Mouse (Mus musculus): ENCODE measurements around the gene Fcgr1. TPM values are rescaled to one million over a fixed set of nuclear protein-coding genes. Genes with fewer than 3 reads are reported as not detected.
"Not testable (repeated sequence)": the region's sequence is repeated elsewhere in the genome, so short reads cannot be mapped to it uniquely, and the experiment has no call there.

Fcgr1 gene
- polyA plus RNA-seq, 1 experiment from 2014 or later = 3.8 TPM

DNA sequence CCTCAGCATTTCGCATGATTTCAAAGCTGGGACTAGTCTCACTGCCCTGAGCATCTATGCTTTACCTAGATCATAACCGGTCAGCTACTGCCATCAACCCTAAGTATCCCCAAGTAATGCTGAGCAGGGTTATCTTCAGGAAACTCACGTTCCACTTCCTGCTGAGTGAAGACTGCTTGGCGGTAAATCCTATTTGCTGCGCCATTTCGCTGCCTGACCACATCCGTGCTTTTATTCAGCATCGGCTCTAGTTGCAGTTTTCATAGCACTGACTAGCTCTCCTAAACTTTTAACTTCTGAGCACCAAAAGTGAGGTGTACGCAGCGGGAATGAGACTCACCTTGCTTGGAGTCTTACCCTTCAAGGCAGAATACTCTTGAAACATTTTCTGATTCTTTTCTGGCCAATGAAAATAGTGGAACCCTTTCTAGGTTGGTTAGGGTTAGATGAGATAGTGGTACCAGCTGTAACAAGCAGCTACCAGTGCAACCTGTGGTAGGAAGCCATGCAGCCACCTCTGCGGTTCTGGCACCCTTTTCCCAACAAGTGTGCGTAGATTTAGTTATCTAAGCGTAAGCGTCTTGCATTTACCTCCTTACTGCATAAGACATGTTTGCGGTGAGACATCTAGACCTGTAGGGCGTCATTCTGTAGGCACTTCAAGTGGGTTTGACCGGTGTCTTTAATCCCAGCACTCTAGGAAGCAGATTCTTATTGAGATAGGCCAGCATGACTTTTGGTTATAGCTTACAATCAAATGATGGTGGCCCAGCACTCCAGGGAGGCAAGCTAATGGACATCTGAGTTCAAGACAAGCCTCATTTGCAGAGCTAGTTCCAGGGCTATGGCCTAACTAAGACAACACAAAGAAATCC lies 19.9 kb downstream of the Fcgr1 start:
- ATAC-seq (ENCODE audit: low FRiP score, low TSS enrichment) = no peak
- TF ChIP-seq CTCF (IDR thresholded peaks at IDR 0.05; ENCODE audit: low read depth) (no peak), EP300 (optimal IDR thresholded peaks at IDR 0.05) (no peak)
- DNase-seq (ENCODE audit: low spot score) = no peak
- Histone ChIP-seq H3K4me3 (ENCODE audit: low read depth, low read length) (no peak overlapping the region), H3K27me3 (ENCODE audit: control insufficient read depth, insufficient read depth, low read length) (no peaks in the 10 kb centered on the region), H3K9me3 (ENCODE audit: control insufficient read depth, low read length) (no peaks in the 10 kb centered on the region), H3K4me1 (replicated peaks; ENCODE audit: control insufficient read depth, insufficient read depth) (no peaks in the 10 kb centered on the region), H3K27ac (replicated peaks) (no peak overlapping the region), H3K36me3 (ENCODE audit: control insufficient read depth, insufficient read depth, low read length) (no peaks in the 10 kb centered on the region), H3K9ac (ENCODE audit: low read length) (no peak overlapping the region), H3K4me2 (replicated peaks; ENCODE audit: low read depth) (no peak overlapping the region)
- WGBS = 86% methylated on average over 17 of the region's 17 CpGs

DNA sequence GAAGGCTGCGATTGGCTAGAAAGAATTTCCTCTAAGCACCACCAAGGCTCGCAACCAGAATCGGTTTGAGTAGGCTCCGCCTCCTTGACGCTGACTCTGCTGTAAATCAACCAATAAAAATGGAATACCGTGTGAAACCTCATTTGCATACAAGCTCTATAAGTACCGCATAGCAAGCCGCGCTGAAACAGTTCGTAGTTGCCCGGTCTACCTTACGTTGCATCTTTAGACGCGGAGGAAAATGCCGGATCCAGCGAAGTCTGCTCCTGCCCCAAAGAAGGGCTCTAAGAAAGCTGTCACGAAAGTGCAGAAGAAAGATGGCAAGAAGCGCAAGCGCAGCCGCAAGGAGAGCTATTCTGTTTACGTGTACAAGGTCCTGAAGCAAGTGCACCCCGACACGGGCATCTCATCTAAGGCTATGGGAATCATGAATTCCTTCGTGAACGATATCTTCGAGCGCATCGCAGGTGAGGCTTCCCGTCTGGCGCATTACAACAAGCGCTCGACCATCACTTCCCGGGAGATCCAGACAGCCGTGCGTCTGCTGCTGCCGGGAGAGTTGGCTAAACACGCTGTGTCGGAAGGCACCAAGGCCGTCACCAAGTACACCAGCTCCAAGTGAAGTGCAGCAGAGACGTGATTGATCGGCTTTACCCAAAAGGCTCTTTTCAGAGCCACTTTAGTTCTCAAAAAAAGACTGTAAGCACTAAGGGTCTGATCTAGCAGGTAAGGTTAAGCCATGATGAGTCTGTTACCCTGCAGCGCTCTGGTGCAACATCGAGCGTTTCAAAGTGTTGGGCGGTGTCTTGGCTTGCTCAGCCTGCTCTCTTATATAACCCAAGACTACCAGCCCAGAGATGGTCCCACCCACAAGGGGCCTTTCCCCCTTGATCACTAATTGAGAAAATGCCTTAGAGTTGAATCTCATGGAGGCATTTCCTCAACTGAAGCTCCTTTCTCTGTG lies 24.0 kb downstream of the Fcgr1 start, which contains the start of gene Hist2h2bb:
Gene Hist2h2bb (plus strand): TSS at position 242 of the 964 bp plus-strand sequence.
- TF ChIP-seq CTCF (IDR thresholded peaks at IDR 0.05; ENCODE audit: low read depth) (no peak), EP300 (optimal IDR thresholded peaks at IDR 0.05) (peak; percentile 25)
- Histone ChIP-seq H3K4me2 (replicated peaks; ENCODE audit: low read depth) (peak within 1 kb of the TSS; percentile 75), H3K9ac (ENCODE audit: low read length) (peak within 1 kb of the TSS; percentile 69), H3K9me3 (ENCODE audit: control insufficient read depth, low read length) (no peaks in the 10 kb centered on the region), H3K27me3 (ENCODE audit: control insufficient read depth, insufficient read depth, low read length) (no peaks in the 10 kb centered on the region), H3K36me3 (ENCODE audit: control insufficient read depth, insufficient read depth, low read length) (no peaks in the 10 kb centered on the region), H3K4me1 (replicated peaks; ENCODE audit: control insufficient read depth, insufficient read depth) (no peaks in the 10 kb centered on the region), H3K27ac (replicated peaks) (peak within 1 kb of the TSS; percentile 93), H3K4me3 (ENCODE audit: low read depth, low read length) (peak within 1 kb of the TSS; percentile 43)
- ATAC-seq (ENCODE audit: low FRiP score, low TSS enrichment) (peak; percentile 96), DNase-seq (ENCODE audit: low spot score) (peak; percentile 90)
- WGBS = under 1% methylated on average over 45 of the region's 45 CpGs

- H3K9me3 ChIP-seq (ENCODE audit: control insufficient read depth, low read length); DNase-seq (ENCODE audit: low spot score); H3K27me3 ChIP-seq (ENCODE audit: control insufficient read depth, insufficient read depth, low read length); H3K36me3 ChIP-seq (ENCODE audit: control insufficient read depth, insufficient read depth, low read length); H3K4me1 ChIP-seq (replicated peaks; ENCODE audit: control insufficient read depth, insufficient read depth): not testable (repeated sequence)
- Histone ChIP-seq H3K4me2 (replicated peaks; ENCODE audit: low read depth) (peak overlapping the region; percentile 75), H3K27ac (replicated peaks) (peak overlapping the region; percentile 93), H3K9ac (ENCODE audit: low read length) (peak overlapping the region; percentile 64), H3K4me3 (ENCODE audit: low read depth, low read length) (peak overlapping the region; percentile 43)
- peak; percentile 25 for ATAC-seq (ENCODE audit: low FRiP score, low TSS enrichment)
- 0% methylated on average over 9 of the region's 44 CpGs for WGBS
These were observed 24.9 kb downstream of the Fcgr1 start for GRCm38 (mm10) chr3:96268776-96269378.

- H3K4me2 ChIP-seq (replicated peaks; ENCODE audit: low read depth) = peak within 1 kb of the TSS; percentile 75
- ATAC-seq (ENCODE audit: low FRiP score, low TSS enrichment) (peak; percentile 77), DNase-seq (ENCODE audit: low spot score) (peak; percentile 81)
- WGBS = 9% methylated on average over 29 of the region's 30 CpGs
- H3K9me3 ChIP-seq (ENCODE audit: control insufficient read depth, low read length) = no peaks in the 10 kb centered on the region
- no peaks in the 10 kb centered on the region for H3K4me1 ChIP-seq (replicated peaks; ENCODE audit: control insufficient read depth, insufficient read depth)
- TF ChIP-seq EP300 (optimal IDR thresholded peaks at IDR 0.05) (no peak), CTCF (IDR thresholded peaks at IDR 0.05; ENCODE audit: low read depth) (0 out of 2 replicates have a peak, but pooled peaks have one; percentile 4)
- peak within 1 kb of the TSS; percentile 43 for H3K4me3 ChIP-seq (ENCODE audit: low read depth, low read length)
- peak within 1 kb of the TSS; percentile 93 for H3K27ac ChIP-seq (replicated peaks)
- no peaks in the 10 kb centered on the region for H3K27me3 ChIP-seq (ENCODE audit: control insufficient read depth, insufficient read depth, low read length)
- peak within 1 kb of the TSS; percentile 64 for H3K9ac ChIP-seq (ENCODE audit: low read length)
- no peaks in the 10 kb centered on the region for H3K36me3 ChIP-seq (ENCODE audit: control insufficient read depth, insufficient read depth, low read length)
These were observed 25.6 kb downstream of the Fcgr1 start, which contains the start of gene Hist2h3b for GRCm38 (mm10) chr3:96268051-96268775. Gene Hist2h3b, plus strand, starts transcription at chr3:96268654.

DNA sequence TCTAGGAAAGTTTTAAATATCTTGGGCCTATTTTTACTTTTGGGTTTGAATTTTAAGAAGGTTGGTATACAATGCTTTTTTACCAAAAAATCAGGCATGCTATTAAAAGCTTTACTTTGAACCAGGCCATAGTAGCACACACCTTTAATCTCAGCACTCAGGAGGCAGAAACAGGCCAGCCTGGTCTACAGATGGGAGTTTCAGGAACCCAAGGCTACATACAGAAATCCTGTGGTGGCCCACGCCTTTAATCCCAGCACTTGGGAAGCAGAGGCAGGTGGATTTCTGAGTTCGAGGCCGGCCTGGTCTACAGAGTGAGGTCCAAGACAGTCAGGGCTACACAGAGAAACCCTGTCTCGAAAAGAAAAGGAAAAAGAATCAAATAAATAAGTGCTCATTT lies 26.2 kb downstream of the Fcgr1 start:
- DNase-seq (ENCODE audit: low spot score) = no peak
- H3K27me3 ChIP-seq (ENCODE audit: control insufficient read depth, insufficient read depth, low read length) = no peaks in the 10 kb centered on the region
- ATAC-seq (ENCODE audit: low FRiP score, low TSS enrichment) = no peak
- H3K27ac ChIP-seq (replicated peaks) = peak overlapping the region; percentile 83; the same call in 1 of the 2 replicates
- TF ChIP-seq CTCF (IDR thresholded peaks at IDR 0.05; ENCODE audit: low read depth) = no peak
- no peak for TF ChIP-seq EP300 (optimal IDR thresholded peaks at IDR 0.05)
- H3K36me3 ChIP-seq (ENCODE audit: control insufficient read depth, insufficient read depth, low read length) = no peaks in the 10 kb centered on the region
- H3K9ac ChIP-seq (ENCODE audit: low read length) = no peak overlapping the region
- no peaks in the 10 kb centered on the region for H3K4me1 ChIP-seq (replicated peaks; ENCODE audit: control insufficient read depth, insufficient read depth)
- no peak overlapping the region; the same call in 1 of the 2 replicates for H3K4me2 ChIP-seq (replicated peaks; ENCODE audit: low read depth)
- H3K4me3 ChIP-seq (ENCODE audit: low read depth, low read length) = no peak overlapping the region
- no peaks in the 10 kb centered on the region for H3K9me3 ChIP-seq (ENCODE audit: control insufficient read depth, low read length)
- WGBS = 61% methylated on average over 4 of the region's 4 CpGs
